Comparison of ENCODE assay signal across 10 mouse cellular contexts in the genomic region with DNA sequence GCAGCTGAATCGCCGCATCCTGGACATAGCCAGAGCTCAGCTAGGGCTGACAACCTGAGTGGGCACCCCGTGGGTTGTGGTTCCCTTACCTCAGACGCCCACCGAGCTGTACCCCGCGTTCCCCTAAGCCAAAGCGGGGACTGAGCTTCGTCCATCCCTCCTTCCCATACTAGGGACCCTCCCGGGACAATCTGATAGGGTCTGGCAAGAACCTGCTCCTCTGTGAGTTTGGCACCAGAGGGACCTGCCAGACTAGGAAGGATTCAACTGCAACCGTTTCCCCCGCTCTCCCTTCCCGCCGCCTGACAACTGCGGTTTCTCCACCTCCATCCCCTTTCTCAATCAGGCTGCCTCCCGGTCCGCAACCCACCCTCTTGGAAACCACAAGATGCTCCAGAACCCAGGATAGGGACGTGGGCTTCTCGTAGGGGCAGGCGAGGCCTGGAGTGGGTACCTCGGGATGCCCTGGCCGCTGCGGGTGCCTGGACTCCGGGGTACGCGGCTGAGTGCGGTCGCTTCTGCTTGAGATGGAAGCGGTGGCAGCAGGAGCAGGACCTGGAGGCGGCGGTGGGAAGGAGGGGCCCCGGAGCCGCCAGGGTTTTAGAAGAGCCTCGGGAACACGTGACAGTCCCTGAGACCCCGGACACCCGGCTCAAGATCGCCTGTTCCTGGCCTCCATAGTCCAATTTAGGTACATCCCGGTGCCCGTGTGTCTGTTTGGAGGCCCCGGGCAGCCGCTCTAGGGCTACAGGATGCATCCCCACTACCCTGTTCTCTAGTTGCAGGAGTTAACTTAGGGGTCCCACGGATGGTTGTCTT. TPM values are rescaled to one million over a fixed set of nuclear protein-coding genes. Genes with fewer than 3 reads are reported as not detected.
DNase-seq lines count a peak whose midpoint lies in the region; ATAC-seq lines count a peak whose summit lies in the region.
"Had no signal": no experiment of that assay in that cellular context is flagged by ENCODE, and none has a peak within 500 bp of the region (broad histone marks: within the 10 kb centered on the region; RNA-seq: fewer than 3 reads in every experiment).

A gene (minus strand): TSS at position 618 of the 819 bp plus-strand sequence.

- no peaks in the 10 kb centered on the region for H3K36me3 ChIP-seq in heart, embryonic 16.5 days (ENCODE audit: control insufficient read depth, insufficient read depth)
- no peaks in the 10 kb centered on the region for H3K36me3 ChIP-seq in hindbrain, embryonic 12.5 days
- H3K36me3 ChIP-seq in limb, embryonic 15.5 days: no peaks in the 10 kb centered on the region

- no peaks in the 10 kb centered on the region; the same call in 1 of the 2 replicates for H3K4me1 ChIP-seq in heart, embryonic 16.5 days (ENCODE audit: control insufficient read depth, insufficient read depth, low read length)
- H3K4me1 ChIP-seq in hindbrain, embryonic 12.5 days: no peaks in the 10 kb centered on the region
- H3K4me1 ChIP-seq in limb, embryonic 15.5 days: peaks cover 6% of the 10 kb centered on the region; the same call in 1 of the 2 replicates

- ATAC-seq in heart, embryonic 16.5 days (replicated peaks; ENCODE audit: extremely low read depth, insufficient read depth, low FRiP score): no peak
- ATAC-seq in hindbrain, embryonic 12.5 days (ENCODE audit: low FRiP score): peak; percentile 87
- no peak for ATAC-seq in limb, embryonic 15.5 days (ENCODE audit: insufficient number of reproducible peaks, low FRiP score, low TSS enrichment, low read depth)
- ATAC-seq: Patski had no signal

- WGBS in heart, embryonic 16.5 days: 4% methylated on average over 43 of the region's 43 CpGs
- WGBS in hindbrain, embryonic 12.5 days: 2% methylated on average over 41 of the region's 43 CpGs
- WGBS in limb, embryonic 15.5 days: 2% methylated on average over 43 of the region's 43 CpGs

- no peak within 1 kb of the TSS for H3K27ac ChIP-seq in heart, embryonic 16.5 days (ENCODE audit: low read length)
- H3K27ac ChIP-seq in hindbrain, embryonic 12.5 days: no peak within 1 kb of the TSS
- no peak within 1 kb of the TSS for H3K27ac ChIP-seq in limb, embryonic 15.5 days

- peak within 1 kb of the TSS; percentile 55; the same call in 1 of the 2 replicates for H3K9ac ChIP-seq in heart, embryonic 16.5 days (ENCODE audit: low read length)
- peak within 1 kb of the TSS; percentile 69 for H3K9ac ChIP-seq in hindbrain, embryonic 12.5 days
- H3K9ac ChIP-seq in limb, embryonic 15.5 days: no peak within 1 kb of the TSS

- peak within 1 kb of the TSS; percentile 83 for H3K4me2 ChIP-seq in heart, embryonic 16.5 days (ENCODE audit: low read depth, low read length)
- peak within 1 kb of the TSS; percentile 90 for H3K4me2 ChIP-seq in hindbrain, embryonic 12.5 days (replicated peaks)
- H3K4me2 ChIP-seq in limb, embryonic 15.5 days: peak within 1 kb of the TSS; percentile 63

- DNase-seq in heart, postnatal 14 days: no peak
- peak; percentile 40 for DNase-seq in embryo, embryonic 10 days (ENCODE audit: low spot score)
- peak; percentile 68 for DNase-seq in right cerebral cortex, postnatal 25 days
- no peak for DNase-seq in gastrocnemius, postnatal 10 days
- no peak for DNase-seq in c-Kit-positive CD71-positive TER-119-positive erythroid progenitor cells, embryonic 14.5 days (ENCODE audit: low spot score)

- no peaks in the 10 kb centered on the region for H3K9me3 ChIP-seq in heart, embryonic 16.5 days (replicated peaks; ENCODE audit: control insufficient read depth, low read length)
- no peaks in the 10 kb centered on the region for H3K9me3 ChIP-seq in hindbrain, embryonic 12.5 days (replicated peaks)
- no peaks in the 10 kb centered on the region for H3K9me3 ChIP-seq in limb, embryonic 15.5 days

- peaks cover 8% of the 10 kb centered on the region; the same call in 1 of the 2 replicates for H3K27me3 ChIP-seq in heart, embryonic 16.5 days (ENCODE audit: control insufficient read depth, insufficient read depth, low read length)
- H3K27me3 ChIP-seq in hindbrain, embryonic 12.5 days: peaks cover 31% of the 10 kb centered on the region
- H3K27me3 ChIP-seq in limb, embryonic 15.5 days: peaks cover 21% of the 10 kb centered on the region

- peak within 1 kb of the TSS; percentile 55 for H3K4me3 ChIP-seq in heart, embryonic 16.5 days (ENCODE audit: low read length)
- peak within 1 kb of the TSS; percentile 48 for H3K4me3 ChIP-seq in hindbrain, embryonic 12.5 days
- H3K4me3 ChIP-seq in limb, embryonic 15.5 days: peak within 1 kb of the TSS; percentile 36

- intact Hi-C loops in heart, postnatal 14 days (cut with DNase I): no loop called here

RNA-seq across cellular contexts. Expression of the gene that starts here (rescaled TPM):
- polyA plus RNA-seq in heart, embryonic 16.5 days (2015; fragmentation: Nextera tagmentation; extraction: Ambion mirVana): not detected in 2 replicates
- not detected for total RNA-seq in heart, postnatal 14 days (2021)
- 0.23 and 0.33 TPM in 2 replicates for polyA plus RNA-seq in hindbrain, embryonic 12.5 days (2016; fragmentation: Nextera tagmentation; extraction: Ambion mirVana)
- polyA plus RNA-seq in limb, embryonic 15.5 days (2015; fragmentation: Nextera tagmentation; extraction: Ambion mirVana): 0.07 and 0.17 TPM in 2 replicates
- total RNA-seq in gastrocnemius, postnatal 10 days (2021): not detected
- polyA plus RNA-seq: large intestine, adult 2 months; Patski had no signal

Comparison
In these comparisons a context has a peak if more than half of its experiments do, and no peak if none do; other contexts are left out.
1. Peak in ATAC-seq, H3K4me3 ChIP-seq, H3K9ac ChIP-seq and H3K4me2 ChIP-seq in hindbrain, embryonic 12.5 days; RNA of the gene not detected or under 1 TPM.
2. DNase-seq: peak in embryo, embryonic 10 days (single experiment) and right cerebral cortex, postnatal 25 days (single experiment); none in heart, postnatal 14 days (0 of 2), gastrocnemius, postnatal 10 days (single experiment) and c-Kit-positive CD71-positive TER-119-positive erythroid progenitor cells, embryonic 14.5 days (single experiment).
3. Peak in every context shown above with its lines, with median percentiles within 50 percentile points of each other: H3K4me2 ChIP-seq and H3K4me3 ChIP-seq.